Comparison of ENCODE assay signal across 9 mouse cellular contexts in the genomic region with DNA sequence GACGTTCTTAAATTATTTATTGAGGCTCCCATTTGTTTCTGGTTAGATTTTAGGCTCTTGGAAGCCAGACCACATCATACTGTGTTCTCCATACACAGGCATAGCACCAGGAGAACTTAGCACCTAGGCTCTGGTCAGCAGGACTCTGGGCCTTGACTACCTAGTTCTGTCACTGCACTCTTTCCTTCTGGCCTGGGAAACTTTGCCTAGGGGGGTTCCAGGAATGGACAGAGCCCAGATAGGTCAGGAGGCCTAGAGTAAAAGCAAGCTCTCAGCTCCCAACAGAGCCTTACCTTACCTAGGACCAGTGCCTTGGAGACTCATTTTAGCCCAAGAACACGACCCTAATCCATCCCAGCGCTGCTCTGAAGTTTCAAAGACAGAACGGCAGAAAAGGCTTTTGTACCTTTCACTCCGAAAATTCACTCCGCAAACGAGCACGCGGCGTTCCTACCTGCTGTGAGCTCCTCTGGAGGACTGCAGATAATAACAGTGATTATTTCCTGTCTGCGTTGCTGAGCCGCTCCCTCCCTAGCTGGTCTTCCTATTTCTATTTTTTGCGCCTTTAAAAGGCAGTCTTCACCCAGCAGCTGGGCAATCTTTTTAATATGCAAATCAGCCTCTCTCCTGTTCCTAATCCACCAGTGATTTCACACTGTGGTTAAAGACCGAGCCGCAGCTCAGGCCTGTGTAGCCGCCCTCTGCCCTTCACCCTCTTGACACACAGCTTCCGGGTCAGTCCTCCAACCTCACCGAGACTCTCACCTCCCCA. TPM values are rescaled to one million over a fixed set of nuclear protein-coding genes. Genes with fewer than 3 reads are reported as not detected.
DNase-seq lines count a peak whose midpoint lies in the region; ATAC-seq and TF ChIP-seq lines count a peak whose summit lies in the region.
"Had no signal": no experiment of that assay in that cellular context is flagged by ENCODE, and none has a peak within 500 bp of the region (broad histone marks: within the 10 kb centered on the region; RNA-seq: fewer than 3 reads in every experiment).

No protein-coding gene starts in this region.

- H3K9ac ChIP-seq in heart, postnatal 0 days (replicated peaks; ENCODE audit: low read depth, low read length) = no peak overlapping the region
- H3K9ac ChIP-seq in hindbrain, embryonic 15.5 days = no peak overlapping the region

- no peaks in the 10 kb centered on the region for H3K36me3 ChIP-seq in heart, postnatal 0 days (replicated peaks; ENCODE audit: control insufficient read depth, insufficient read depth, low read length)
- H3K36me3 ChIP-seq in hindbrain, embryonic 15.5 days = no peaks in the 10 kb centered on the region
- no peaks in the 10 kb centered on the region for H3K36me3 ChIP-seq in myocyte (ENCODE audit: control insufficient read depth, insufficient read depth)

- TF ChIP-seq EP300 in heart, postnatal 0 days (IDR thresholded peaks at IDR 0.05; ENCODE audit: low read depth) = no peak

- no peak for ATAC-seq in heart, postnatal 0 days (ENCODE audit: insufficient read depth, low read depth)
- no peak for ATAC-seq in hindbrain, embryonic 15.5 days (ENCODE audit: low FRiP score, low read depth)

- H3ac ChIP-seq in myocyte (ENCODE audit: control insufficient read depth, insufficient read length) = no peak overlapping the region

- DNase-seq in heart, postnatal 0 days (ENCODE audit: low spot score) = no peak
- DNase-seq in heart, postnatal 14 days = no peak
- DNase-seq in brain, embryonic 14.5 days (ENCODE audit: low read depth) = peak; percentile 72
- no peak for DNase-seq in right cerebral cortex, postnatal 10 days (ENCODE audit: low spot score in 2 of 2)
- no peak for DNase-seq in spleen, postnatal 36 days (ENCODE audit: low spot score in 2 of 2)
- DNase-seq in spleen, adult 12 weeks (ENCODE audit: low spot score) = no peak

- H3K4me3 ChIP-seq in heart, postnatal 0 days (ENCODE audit: low read depth, low read length) = no peak overlapping the region
- H3K4me3 ChIP-seq in hindbrain, embryonic 15.5 days = no peak overlapping the region
- H3K4me3 ChIP-seq in myocyte = no peak overlapping the region
- H3K4me3 ChIP-seq: erythroblast, embryonic 14.5 days had no signal

- H3K4me2 ChIP-seq in heart, postnatal 0 days (ENCODE audit: low read depth, low read length) = no peak overlapping the region
- H3K4me2 ChIP-seq in hindbrain, embryonic 15.5 days = peak overlapping the region; percentile 28
- peak overlapping the region; percentile 56 for H3K4me2 ChIP-seq in myocyte (ENCODE audit: low read depth)

- 33% methylated on average over 18 of the region's 18 CpGs for WGBS in heart, postnatal 0 days
- WGBS in hindbrain, embryonic 15.5 days = 5% methylated on average over 18 of the region's 18 CpGs

- no peaks in the 10 kb centered on the region for H3K9me3 ChIP-seq in heart, postnatal 0 days (replicated peaks; ENCODE audit: control insufficient read depth, low read length)
- no peaks in the 10 kb centered on the region for H3K9me3 ChIP-seq in hindbrain, embryonic 15.5 days

- no peak for TF ChIP-seq POLR2A in brain, embryonic 14.5 days (IDR thresholded peaks at IDR 0.05; ENCODE audit: borderline replicate concordance, extremely low read depth, insufficient read depth, insufficient read length, poor library complexity, severe bottlenecking)
- no peak for TF ChIP-seq POLR2A in myocyte (IDR thresholded peaks at IDR 0.05; ENCODE audit: insufficient read length, low read depth)

- H3K79me2 ChIP-seq in myocyte (ENCODE audit: control insufficient read depth, insufficient read depth) = no peaks in the 10 kb centered on the region

- H3K4me1 ChIP-seq in heart, postnatal 0 days (ENCODE audit: control insufficient read depth, insufficient read depth) = peaks cover 21% of the 10 kb centered on the region
- H3K4me1 ChIP-seq in hindbrain, embryonic 15.5 days (replicated peaks) = peaks cover 20% of the 10 kb centered on the region

- H3K27ac ChIP-seq in heart, postnatal 0 days (ENCODE audit: low read depth) = peak overlapping the region; percentile 14; the same call in 1 of the 2 replicates
- peak overlapping the region; percentile 15; the same call in 1 of the 2 replicates for H3K27ac ChIP-seq in hindbrain, embryonic 15.5 days (replicated peaks)

- intact Hi-C loops in heart, postnatal 14 days (cut with DNase I) = no loop called here

- no peaks in the 10 kb centered on the region for H3K27me3 ChIP-seq in heart, postnatal 0 days (ENCODE audit: control insufficient read depth, insufficient read depth, low read length)
- H3K27me3 ChIP-seq in hindbrain, embryonic 15.5 days = no peaks in the 10 kb centered on the region
- no peaks in the 10 kb centered on the region for H3K27me3 ChIP-seq in myocyte (ENCODE audit: control insufficient read depth, insufficient read depth, insufficient read length)

- no peak for TF ChIP-seq CTCF in heart, postnatal 0 days (IDR thresholded peaks at IDR 0.05; ENCODE audit: low read depth)
- no peak for TF ChIP-seq CTCF in brain, embryonic 14.5 days (IDR thresholded peaks at IDR 0.05; ENCODE audit: borderline replicate concordance, extremely low read depth, insufficient read depth, insufficient read length)

TF ChIP-seq in myocyte, 11 proteins besides CTCF, POLR2A, EP300 and RAD21:
- TF ChIP-seq CEBPB (IDR thresholded peaks at IDR 0.05; ENCODE audit: insufficient read depth, poor library complexity, severe bottlenecking) (no peak), MAX (IDR thresholded peaks at IDR 0.05; ENCODE audit: low read depth) (no peak), TCF3 (IDR thresholded peaks at IDR 0.05; ENCODE audit: insufficient read length, low read depth) (no peak), MYOD1 (IDR thresholded peaks at IDR 0.05; ENCODE audit: control insufficient read depth in 1 of 3, insufficient read length in 2 of 3, low read depth in 2 of 3) (no peak), USF1 (IDR thresholded peaks at IDR 0.05; ENCODE audit: low read depth) (no peak), MYOG (IDR thresholded peaks at IDR 0.05; ENCODE audit: control insufficient read depth in 1 of 3, insufficient read depth in 1 of 3, insufficient read length in 2 of 3, low read depth in 2 of 3) (no peak)

RNA-seq across cellular contexts. Expression of gene Rab4a, which starts 52.0 kb away (rescaled TPM):
- 13.7 and 22.1 TPM in 2 replicates for total RNA-seq in heart, postnatal 0 days (2014; rRNA removed; ENCODE audit: low replicate concordance)
- 30.1 and 31.0 TPM in 2 replicates for polyA plus RNA-seq in heart, postnatal 0 days (2015; fragmentation: Nextera tagmentation; extraction: Ambion mirVana)
- total RNA-seq in heart, postnatal 14 days (2021) = 1 to 10 TPM; 7.8 to 7.9 TPM
- polyA plus RNA-seq in brain, embryonic 14.5 days (2012; rRNA removed) = 48.0 and 49.1 TPM in 2 replicates
- 77.5 and 82.2 TPM in 2 replicates for polyA plus RNA-seq in hindbrain, embryonic 15.5 days (2015; fragmentation: Nextera tagmentation; extraction: Ambion mirVana)
- polyA plus RNA-seq in myocyte (2012; fragmentation: generic; extraction: Trizol) = 24.0 TPM
